Mouse (Mus musculus) E14TG2a.4 (cell line): ENCODE measurements at regions not wholly inside any gene's neighbourhood (a gene's known extent, or its start where the extent isn't known, plus 50 kb on each side); places are given as distances from the start of the nearest gene placed in this dataset.

Source experiments
- CTCF ChIP-seq: conservative IDR thresholded peaks from 2 replicates; pipeline ENCODE4 v1.5.1; 2014; ENCODE audit warnings: low read length
- POU5F1 ChIP-seq: IDR thresholded peaks from 2 replicates; pipeline ENCODE4 v1.6.1; 2014; ENCODE audit warnings: low read length, borderline replicate concordance

DNA sequence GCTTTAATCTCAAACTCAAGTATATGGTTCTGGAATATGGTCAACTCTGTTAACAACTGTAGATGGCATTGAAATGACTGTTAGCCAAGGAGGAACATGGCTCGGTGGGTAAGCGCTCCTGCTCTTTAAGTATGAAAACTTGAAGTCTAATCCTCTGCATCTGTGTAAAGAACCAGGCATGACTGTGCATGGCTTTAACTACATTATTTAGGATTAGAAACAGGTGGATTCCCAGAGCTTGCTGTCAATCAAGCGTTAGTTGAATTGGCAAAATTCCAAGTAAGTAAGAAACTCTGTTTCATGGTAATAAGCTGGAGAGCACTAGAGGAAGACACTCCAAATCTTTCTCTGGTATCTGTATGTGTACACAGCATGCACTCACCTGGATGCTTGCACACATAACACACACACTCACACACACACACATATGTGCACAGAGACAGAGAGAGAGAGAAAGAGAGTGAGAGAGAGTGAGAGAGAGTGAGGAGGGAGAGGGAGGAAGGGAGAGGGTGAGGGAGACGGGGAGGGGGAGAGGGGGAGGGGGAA lies 993.9 kb upstream of the Pom121l12 start:
- TF ChIP-seq CTCF = no peak
- TF ChIP-seq POU5F1 = no peak
